Mouse (Mus musculus) myocyte (in vitro differentiated cells): ENCODE data around the gene Abcd4.

Experiments used
- E2F4 ChIP-seq: IDR thresholded peaks from one replicate; pipeline ENCODE4 v1.6.1; 2011; ENCODE audit warnings: mild to moderate bottlenecking, control low read depth, moderate library complexity; ENCODE audit not compliant: insufficient read depth
- POLR2A ChIP-seq: IDR thresholded peaks from one replicate; pipeline ENCODE4 v1.6.1; 2011; ENCODE audit warnings: low read depth, mild to moderate bottlenecking, control low read depth, moderate library complexity; ENCODE audit not compliant: insufficient read length
- TCF12 ChIP-seq: IDR thresholded peaks from one replicate; pipeline ENCODE4 v1.6.1; 2011; ENCODE audit warnings: mild to moderate bottlenecking, control low read depth; ENCODE audit not compliant: poor library complexity, insufficient read depth, severe bottlenecking

- TF ChIP-seq TCF12 (no peak), POLR2A (no peak), E2F4 (no peak)
These were observed 7.9 kb upstream of the Abcd4 start for GRCm38 (mm10) chr12:84625116-84625515.
